Mouse (Mus musculus) kidney, postnatal 0 days (tissue): ENCODE results near the gene Coro1c. TPM values are rescaled to one million over a fixed set of nuclear protein-coding genes. Genes with fewer than 3 reads are reported as not detected.
A peak's percentile ranks its signal among the peaks of the same experiment; 100 is the strongest.

Source experiments
- ATAC-seq: fragments of 200-750 bp; cut with Nextera tagmentation; replicated peaks from 2 replicates; pipeline ENCODE4 v1.8.0; 2017; ENCODE audit warnings: low read depth, moderate number of reproducible peaks, moderate TSS enrichment, moderate library complexity; ENCODE audit not compliant: low FRiP score
- DNase-seq: peaks from one replicate; pipeline ENCODE4 v3.0.0-alpha.2; 2016; ENCODE audit warnings: low spot score
- H3K27ac ChIP-seq: fragments of 300-500 bp; sonication (generic); 2 replicates; pipeline ENCODE4 v1.5.1; 2014; ENCODE audit warnings: mild to moderate bottlenecking
- H3K27me3 ChIP-seq: fragments of 300-500 bp; sonication (generic); 2 replicates; pipeline ENCODE4 v1.6.1; 2014; ENCODE audit warnings: low read length, mixed read lengths; ENCODE audit not compliant: insufficient read depth
- H3K36me3 ChIP-seq: fragments of 300-500 bp; sonication (generic); 2 replicates; pipeline ENCODE4 v1.6.1; 2014; ENCODE audit warnings: low read length, mixed read lengths; ENCODE audit not compliant: insufficient read depth
- H3K4me1 ChIP-seq: fragments of 300-500 bp; sonication (generic); replicated peaks from 2 replicates; pipeline ENCODE4 v1.6.1; 2014; ENCODE audit warnings: antibody characterized with exemption, low read length, mixed read lengths; ENCODE audit not compliant: insufficient read depth
- H3K4me2 ChIP-seq: fragments of 300-500 bp; sonication (generic); 2 replicates; pipeline ENCODE4 v1.6.1; 2014; ENCODE audit warnings: mild to moderate bottlenecking, low read length, moderate library complexity, mixed read lengths
- H3K4me3 ChIP-seq: fragments of 300-500 bp; sonication (generic); replicated peaks from 2 replicates; pipeline ENCODE4 v1.5.1; 2014; ENCODE audit warnings: low read depth, low read length
- H3K9ac ChIP-seq: fragments of 300-500 bp; sonication (generic); 2 replicates; pipeline ENCODE4 v1.6.1; 2014; ENCODE audit warnings: low read depth, low read length
- H3K9me3 ChIP-seq: fragments of 300-500 bp; sonication (generic); replicated peaks from 2 replicates; pipeline ENCODE4 v1.6.1; 2016; ENCODE audit warnings: low read length, inconsistent platforms, mixed read lengths
- CTCF ChIP-seq: IDR thresholded peaks from 2 replicates; pipeline ENCODE4 v1.5.1; 2016; ENCODE audit warnings: antibody characterized with exemption, low read depth, mild to moderate bottlenecking, moderate library complexity
- WGBS: fragments of 180-500 bp; shearing (Covaris S2); extraction: QIAGEN DNeasy Blood & Tissue Kit; methylation state at CpG from one replicate; pipeline ENCODE4 v1.1.7; 2014; 5-methylcytosine and 5-hydroxymethylcytosine counted together
- polyA plus RNA-seq: library from polyadenylated mRNA; unstranded; fragments of >200 nt; fragmentation: Nextera tagmentation; extraction: Ambion mirVana; gene quantifications from 2 replicates; pipeline ENCODE4 v1.2.1, GENCODE M21; 2015

Coro1c gene
- polyA plus RNA-seq, 1 experiment from 2014 or later: 69.5 TPM

DNA sequence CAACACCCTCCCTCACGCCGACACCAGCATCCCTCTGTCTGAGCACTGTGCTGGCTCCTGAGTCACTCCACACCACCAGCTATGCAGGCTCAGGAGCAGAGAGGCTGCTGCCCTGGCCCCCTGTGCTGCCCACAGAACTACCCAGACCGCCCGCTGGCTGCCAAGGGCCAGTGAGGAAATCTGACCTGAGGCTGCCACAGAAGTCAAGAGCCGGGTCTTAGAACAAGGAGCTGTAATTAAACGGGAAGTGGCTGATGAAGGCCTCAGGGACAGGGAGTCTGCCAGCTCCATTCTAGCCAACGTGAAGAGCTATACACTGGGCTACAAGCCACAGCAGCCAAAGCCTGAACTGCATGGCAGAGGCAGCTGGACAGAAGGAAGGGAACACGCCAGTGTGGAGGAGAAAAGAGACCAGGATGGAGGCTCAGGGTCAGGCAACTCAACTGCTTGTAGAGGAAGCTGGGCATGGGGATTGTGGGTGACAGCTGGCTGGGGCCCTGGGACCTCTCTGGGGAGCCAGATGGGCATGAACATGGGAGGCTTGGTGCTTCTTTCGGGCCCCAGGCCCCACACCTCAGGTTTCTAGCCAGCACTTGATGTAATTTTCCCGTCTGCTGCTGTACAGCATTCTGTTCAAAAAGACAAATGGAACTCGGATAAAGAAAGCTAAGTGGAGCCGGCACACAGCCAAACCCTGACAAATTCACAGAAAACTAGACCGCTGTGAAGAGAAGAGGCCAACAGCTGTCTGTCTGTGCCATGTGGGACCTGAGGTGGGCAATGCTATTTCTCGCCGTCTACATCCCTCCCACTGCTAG is 25.8 kb downstream of the Coro1c start:
- DNase-seq: no peak
- peaks cover 20% of the 10 kb centered on the region; the same call in 1 of the 2 replicates for H3K4me1 ChIP-seq
- no peak for TF ChIP-seq CTCF
- 0 out of 2 replicates have a peak overlapping the region, but pooled peaks have one; percentile 8 for H3K9ac ChIP-seq
- H3K4me2 ChIP-seq: no peak overlapping the region
- H3K27me3 ChIP-seq: no peaks in the 10 kb centered on the region
- 51% methylated on average over 15 of the region's 15 CpGs for WGBS
- no peak overlapping the region for H3K4me3 ChIP-seq
- H3K27ac ChIP-seq: no peak overlapping the region
- ATAC-seq: no peak
- no peaks in the 10 kb centered on the region for H3K9me3 ChIP-seq
- peaks cover 3% of the 10 kb centered on the region; the same call in 1 of the 2 replicates for H3K36me3 ChIP-seq

- ATAC-seq (no peak), DNase-seq (no peak)
- Histone ChIP-seq H3K4me3 (no peak overlapping the region), H3K27ac (no peak overlapping the region), H3K4me1 (peaks cover 20% of the 10 kb centered on the region; the same call in 1 of the 2 replicates), H3K4me2 (no peak overlapping the region), H3K9me3 (no peaks in the 10 kb centered on the region), H3K9ac (no peak overlapping the region), H3K36me3 (peaks cover 9% of the 10 kb centered on the region; the same call in 1 of the 2 replicates), H3K27me3 (no peaks in the 10 kb centered on the region)
- 92% methylated on average over 14 of the region's 14 CpGs for WGBS
- no peak for TF ChIP-seq CTCF
Observed at GRCm38 (mm10) chr5:113881136-113881535, 27.4 kb downstream of the Coro1c start.

DNA sequence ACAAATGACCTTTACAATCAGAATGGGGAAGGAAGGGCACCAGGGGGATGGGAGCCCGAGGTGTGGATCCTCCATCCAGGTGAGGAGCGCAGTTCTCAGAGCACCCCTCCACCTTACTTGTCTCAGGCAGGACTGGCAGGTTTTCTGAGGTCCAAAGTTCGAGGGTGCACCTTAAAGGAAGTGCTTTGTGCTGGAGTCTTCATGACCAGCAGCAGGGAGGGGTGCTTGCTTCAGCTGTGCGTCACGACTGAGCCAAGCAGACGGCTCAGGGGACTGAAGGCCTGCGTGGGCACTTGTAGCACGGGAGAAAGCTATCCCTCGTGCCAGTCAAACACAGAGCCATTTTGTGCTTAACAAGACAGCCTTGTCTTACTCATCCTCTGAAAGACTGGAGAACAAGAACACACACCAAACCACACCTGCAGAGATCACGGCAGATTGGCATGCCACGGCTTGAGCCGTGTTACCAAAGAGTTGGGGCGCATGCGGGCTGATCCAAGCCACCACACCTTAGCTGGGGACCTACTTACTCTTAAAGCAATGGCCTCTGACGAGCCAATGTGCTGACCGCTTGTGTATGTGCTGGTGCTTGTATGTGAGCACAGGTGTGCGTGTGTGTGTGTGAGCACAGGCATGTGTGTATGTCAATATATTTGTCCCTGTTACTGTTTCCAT is 29.5 kb downstream of the Coro1c start:
- Histone ChIP-seq H3K4me2 (no peak overlapping the region), H3K27ac (no peak overlapping the region), H3K9ac (no peak overlapping the region), H3K4me1 (peaks cover 11% of the 10 kb centered on the region; the same call in 1 of the 2 replicates), H3K9me3 (no peaks in the 10 kb centered on the region), H3K27me3 (no peaks in the 10 kb centered on the region), H3K36me3 (peaks cover 9% of the 10 kb centered on the region; the same call in 1 of the 2 replicates), H3K4me3 (no peak overlapping the region)
- no peak for TF ChIP-seq CTCF
- DNase-seq (no peak), ATAC-seq (no peak)
- WGBS: 94% methylated on average over 17 of the region's 17 CpGs

DNA sequence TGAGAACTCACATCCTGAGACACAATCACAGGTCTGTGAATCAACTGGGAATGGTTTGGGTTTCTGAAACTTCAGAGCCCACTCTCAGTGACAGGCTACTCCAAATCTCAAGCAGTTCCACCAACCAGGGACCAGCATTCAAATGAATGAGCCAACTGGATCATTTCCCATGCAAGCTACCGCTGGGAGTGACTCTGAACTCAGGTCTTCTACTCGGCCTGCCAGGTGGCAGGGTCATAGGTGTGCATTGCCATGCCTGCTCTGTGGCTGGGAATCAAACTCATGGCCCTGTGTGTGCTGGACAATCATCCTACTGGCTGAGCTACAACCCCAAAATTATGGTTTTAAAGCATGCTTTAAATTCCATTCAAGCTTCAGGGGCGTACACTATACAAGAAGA is 31.0 kb downstream of the Coro1c start:
- Histone ChIP-seq H3K9me3 (no peaks in the 10 kb centered on the region), H3K9ac (no peak overlapping the region), H3K4me1 (peaks cover 12% of the 10 kb centered on the region), H3K27me3 (no peaks in the 10 kb centered on the region), H3K36me3 (peaks cover 9% of the 10 kb centered on the region; the same call in 1 of the 2 replicates), H3K4me3 (no peak overlapping the region), H3K4me2 (no peak overlapping the region), H3K27ac (no peak overlapping the region)
- WGBS: 52% methylated on average over 3 of the region's 3 CpGs
- no peak for DNase-seq
- TF ChIP-seq CTCF: no peak
- no peak for ATAC-seq

DNA sequence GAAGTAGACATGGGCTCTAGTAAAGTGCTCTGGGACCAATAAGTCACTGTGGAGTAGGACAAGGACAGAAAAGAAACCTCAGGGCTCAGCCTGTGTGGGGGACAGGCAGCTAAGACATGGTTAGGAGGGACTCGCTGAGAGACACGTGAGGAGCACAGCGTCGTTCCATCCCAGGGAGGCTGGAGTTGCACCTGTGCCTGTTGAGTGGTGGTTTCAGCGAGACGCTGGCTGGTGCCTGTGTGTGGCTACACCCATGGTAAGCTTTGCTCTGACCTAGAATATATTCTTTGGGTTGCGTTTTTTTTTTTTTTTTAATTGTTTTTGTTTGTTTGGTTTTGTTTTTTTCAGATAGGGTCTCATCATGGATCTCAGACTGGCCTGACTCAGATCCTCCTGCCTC is 32.4 kb downstream of the Coro1c start:
- peaks cover 24% of the 10 kb centered on the region for H3K4me1 ChIP-seq

DNA sequence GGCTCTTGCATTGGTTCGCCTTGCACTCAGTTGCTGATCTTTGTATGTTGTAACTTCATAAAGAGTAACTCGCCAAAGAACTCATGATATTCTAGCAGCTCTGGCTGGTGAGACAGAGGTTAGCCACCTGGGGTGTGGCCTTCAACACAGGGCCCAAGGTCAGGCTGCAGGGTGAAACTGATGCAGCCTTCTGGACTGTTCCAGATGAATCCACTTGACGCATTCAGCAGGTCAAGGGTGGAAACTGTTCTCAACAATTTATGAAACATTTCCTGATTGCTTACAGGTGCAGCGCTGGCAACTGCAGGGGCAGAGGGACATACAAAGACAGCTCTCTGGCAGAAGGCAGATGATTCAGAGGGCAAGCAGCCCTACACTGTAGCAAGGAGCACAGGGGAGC is 32.9 kb downstream of the Coro1c start:
- Histone ChIP-seq H3K9ac (no peak overlapping the region), H3K36me3 (peaks cover 9% of the 10 kb centered on the region; the same call in 1 of the 2 replicates), H3K27ac (no peak overlapping the region), H3K27me3 (no peaks in the 10 kb centered on the region), H3K4me2 (no peak overlapping the region), H3K9me3 (no peaks in the 10 kb centered on the region), H3K4me3 (no peak overlapping the region), H3K4me1 (peaks cover 30% of the 10 kb centered on the region)
- ATAC-seq (no peak), DNase-seq (no peak)
- WGBS: 89% methylated on average over 4 of the region's 4 CpGs
- TF ChIP-seq CTCF: no peak

More for the DNA sequence above, 32.4 kb downstream of the Coro1c start:
- Histone ChIP-seq H3K4me2 (no peak overlapping the region), H3K9ac (no peak overlapping the region), H3K4me3 (no peak overlapping the region), H3K9me3 (no peaks in the 10 kb centered on the region), H3K27me3 (no peaks in the 10 kb centered on the region), H3K36me3 (peaks cover 9% of the 10 kb centered on the region; the same call in 1 of the 2 replicates), H3K27ac (no peak overlapping the region)
- 89% methylated on average over 7 of the region's 7 CpGs for WGBS
- ATAC-seq (no peak), DNase-seq (no peak)
- TF ChIP-seq CTCF: no peak
